Mouse (Mus musculus) kidney, adult 11 months (tissue): ENCODE measurements around the gene Vps13d.
A peak's percentile ranks its signal among the peaks of the same experiment; 100 is the strongest.

Experiments used
- DNase-seq: peaks from one replicate; pipeline ENCODE4 v3.0.0; 2022

The Vps13d gene

GRCm38 (mm10) chr4:145147006-145147961 lies 47.5 kb downstream of the Vps13d start:
- peak; percentile 12 for DNase-seq

- DNase-seq = no peak
Measured at GRCm38 (mm10) chr4:145143533-145143932, 51.3 kb downstream of the Vps13d start.

GRCm38 (mm10) chr4:145136705-145137104 lies 58.1 kb downstream of the Vps13d start:
- no peak for DNase-seq

- no peak for DNase-seq
Measured at GRCm38 (mm10) chr4:145135473-145135872, 59.3 kb downstream of the Vps13d start.

- DNase-seq = no peak
Measured at GRCm38 (mm10) chr4:145130772-145131171, 64.0 kb downstream of the Vps13d start.

- peak; percentile 43 for DNase-seq
Measured at GRCm38 (mm10) chr4:145129956-145130548, 64.8 kb downstream of the Vps13d start.

GRCm38 (mm10) chr4:145125463-145126220 lies 69.2 kb downstream of the Vps13d start:
- DNase-seq = no peak

- no peak for DNase-seq
Measured at GRCm38 (mm10) chr4:145124419-145124818, 70.4 kb downstream of the Vps13d start.

- DNase-seq = no peak
Measured at GRCm38 (mm10) chr4:145111641-145112040, 83.2 kb downstream of the Vps13d start.

GRCm38 (mm10) chr4:145110736-145111135 lies 84.1 kb downstream of the Vps13d start:
- DNase-seq = no peak

GRCm38 (mm10) chr4:145106796-145107195 lies 88.0 kb downstream of the Vps13d start:
- DNase-seq = no peak

- DNase-seq = no peak
Measured at GRCm38 (mm10) chr4:145105319-145105718, 89.5 kb downstream of the Vps13d start.

- no peak for DNase-seq
Measured at GRCm38 (mm10) chr4:145104917-145105316, 89.9 kb downstream of the Vps13d start.

- DNase-seq = no peak
Measured at GRCm38 (mm10) chr4:145103617-145104016, 91.2 kb downstream of the Vps13d start.

- no peak for DNase-seq
Measured at GRCm38 (mm10) chr4:145101823-145102718, 92.7 kb downstream of the Vps13d start.

GRCm38 (mm10) chr4:145099853-145100252 lies 95.0 kb downstream of the Vps13d start:
- DNase-seq = no peak

GRCm38 (mm10) chr4:145099344-145099743 lies 95.5 kb downstream of the Vps13d start:
- DNase-seq = no peak

- DNase-seq = no peak
Measured at GRCm38 (mm10) chr4:145097974-145098373, 96.8 kb downstream of the Vps13d start.

- no peak for DNase-seq
Measured at GRCm38 (mm10) chr4:145096481-145097039, 98.2 kb downstream of the Vps13d start.

- DNase-seq = no peak
Measured at GRCm38 (mm10) chr4:145086509-145086908, 108.3 kb downstream of the Vps13d start.

GRCm38 (mm10) chr4:145079324-145079723 lies 115.5 kb downstream of the Vps13d start:
- no peak for DNase-seq

- DNase-seq = peak; percentile 61
Measured at GRCm38 (mm10) chr4:145074276-145074675, 120.5 kb downstream of the Vps13d start.
